Mouse (Mus musculus): ENCODE results near the gene Uba7.
A peak's percentile ranks its signal among the peaks of the same experiment; 100 is the strongest.
"Not testable (repeated sequence)": the region's sequence is repeated elsewhere in the genome, so short reads cannot be mapped to it uniquely, and the experiment has no call there.

Gene Uba7

DNA sequence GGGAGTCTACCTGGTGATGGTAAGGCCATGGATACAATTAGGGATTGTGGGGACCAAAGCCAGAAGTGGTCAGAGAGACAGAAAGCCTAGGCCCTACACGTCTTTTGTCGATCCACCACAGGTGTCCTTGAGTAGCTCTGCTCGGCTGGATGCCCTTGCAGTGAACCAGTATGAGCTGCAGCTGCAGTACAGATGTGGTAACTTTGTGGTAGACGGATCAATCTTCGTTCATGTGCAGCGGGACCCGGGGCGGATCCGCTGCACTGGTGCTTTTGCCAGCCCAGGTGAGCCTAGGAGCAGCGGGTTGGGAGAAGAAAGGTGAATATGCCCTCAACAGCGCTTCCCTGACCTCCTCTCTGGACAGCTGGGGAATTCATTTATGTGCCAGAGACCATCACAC is 17.7 kb downstream of the Uba7 start:
- DNase-seq (ENCODE audit: low spot score in 2 of 2), result no peak

DNA sequence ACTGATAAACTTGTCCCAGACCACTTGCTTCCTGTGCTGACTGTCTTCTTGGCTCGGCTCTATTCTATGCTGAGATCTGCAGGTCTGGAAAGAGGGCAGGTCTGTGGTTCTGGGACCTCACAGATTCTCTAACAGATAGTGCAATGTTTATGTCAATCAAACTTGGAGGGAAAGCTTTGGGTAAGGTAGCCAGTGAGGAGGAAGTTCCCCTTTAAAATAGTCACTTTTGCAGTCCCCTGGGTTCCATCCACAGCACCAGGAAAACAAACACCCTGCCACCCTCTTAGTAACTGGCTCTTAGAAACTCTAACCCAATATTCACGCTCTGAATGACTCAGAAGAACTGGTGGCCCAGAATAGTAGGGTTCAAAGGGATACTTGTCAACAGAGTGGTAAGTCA is 19.2 kb downstream of the Uba7 start:
- no peak for DNase-seq (ENCODE audit: low spot score in 2 of 2)

GRCm38 (mm10) chr9:107995513-107995912 is 20.2 kb downstream of the Uba7 start:
- DNase-seq (ENCODE audit: low spot score in 2 of 2), result no peak

- DNase-seq (ENCODE audit: low spot score in 2 of 2), result no peak
These were observed 20.7 kb downstream of the Uba7 start, which contains the start of gene Gm20662 for GRCm38 (mm10) chr9:107996049-107996448. Gene Gm20662, plus strand, starts transcription at chr9:107996349.

GRCm38 (mm10) chr9:108001922-108002770 is 26.8 kb downstream of the Uba7 start, which contains the start of gene Ip6k1:
Gene Ip6k1, plus strand, starts transcription at chr9:108002501.
- DNase-seq (ENCODE audit: low spot score in 2 of 2), result peak; percentile 100

DNA sequence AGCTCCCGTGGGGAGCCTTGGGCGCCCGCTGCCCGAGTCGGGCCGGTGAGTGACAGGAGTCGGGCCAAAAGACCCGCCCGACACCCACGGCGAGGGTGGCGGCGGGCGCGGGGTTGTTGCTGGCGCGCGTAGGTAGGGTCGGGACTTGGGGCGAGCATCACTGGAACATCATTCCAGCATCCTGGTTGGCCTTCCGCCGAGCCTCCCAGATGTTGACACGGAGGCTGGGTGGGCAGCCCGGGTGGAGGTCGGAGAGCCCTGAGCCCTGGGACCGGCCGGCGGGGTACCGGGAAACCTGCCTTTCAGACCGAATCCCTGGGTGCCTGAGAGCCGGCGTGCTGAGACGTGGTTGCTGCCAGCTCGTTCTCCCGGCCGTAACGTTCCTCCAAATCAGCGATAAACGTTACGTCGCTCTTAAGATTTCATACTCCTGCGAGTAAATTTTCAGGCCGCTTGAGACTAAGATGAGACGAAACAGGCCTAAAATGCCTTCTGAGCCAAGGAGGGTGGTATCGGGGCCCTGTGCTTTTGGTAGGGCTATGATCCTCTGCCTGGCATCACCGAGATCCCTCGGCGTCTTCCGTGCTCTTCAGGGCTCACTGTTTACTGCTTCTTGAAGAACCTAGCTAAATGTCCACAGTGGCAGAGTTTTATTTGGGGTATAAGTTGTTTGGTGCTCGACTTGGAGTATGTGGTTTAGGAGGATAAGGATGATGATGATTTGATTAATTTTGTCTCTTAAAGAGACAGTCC is 27.6 kb downstream of the Uba7 start:
- no peak for DNase-seq (ENCODE audit: low spot score in 2 of 2)

- no peak for DNase-seq (ENCODE audit: low spot score in 2 of 2)
These were observed 28.2 kb downstream of the Uba7 start for GRCm38 (mm10) chr9:108003531-108003890.

GRCm38 (mm10) chr9:108008041-108008440 is 32.7 kb downstream of the Uba7 start:
- DNase-seq (ENCODE audit: low spot score in 2 of 2), result no peak

- no peak for DNase-seq (ENCODE audit: low spot score in 2 of 2)
These were observed 35.1 kb downstream of the Uba7 start for GRCm38 (mm10) chr9:108010385-108010784.

- DNase-seq (ENCODE audit: low spot score in 2 of 2), result not testable (repeated sequence)
These were observed 38.3 kb downstream of the Uba7 start for GRCm38 (mm10) chr9:108013577-108013976.

- no peak for DNase-seq (ENCODE audit: low spot score in 2 of 2)
These were observed 41.8 kb downstream of the Uba7 start for GRCm38 (mm10) chr9:108017127-108017526.

DNA sequence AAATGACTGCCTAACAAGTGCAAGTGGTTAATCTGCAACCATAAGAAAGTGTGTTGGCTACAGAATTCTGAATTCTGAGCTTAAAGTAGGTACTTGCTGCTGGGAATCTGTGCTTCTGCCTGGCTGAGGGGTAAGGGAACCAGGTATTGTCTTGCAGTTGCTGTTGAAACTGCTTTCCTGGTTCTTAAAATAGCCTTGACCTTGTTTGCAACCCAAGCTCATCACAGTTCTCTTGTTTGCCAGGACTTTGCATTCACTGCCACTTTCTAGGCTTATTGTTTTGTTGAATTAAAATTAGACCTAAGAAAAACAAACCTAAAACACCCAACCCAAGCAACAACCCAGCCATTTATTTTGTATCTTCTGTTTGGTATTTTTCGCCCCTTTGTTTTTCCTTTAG is 45.4 kb downstream of the Uba7 start:
- DNase-seq (ENCODE audit: low spot score in 2 of 2), result no peak

DNA sequence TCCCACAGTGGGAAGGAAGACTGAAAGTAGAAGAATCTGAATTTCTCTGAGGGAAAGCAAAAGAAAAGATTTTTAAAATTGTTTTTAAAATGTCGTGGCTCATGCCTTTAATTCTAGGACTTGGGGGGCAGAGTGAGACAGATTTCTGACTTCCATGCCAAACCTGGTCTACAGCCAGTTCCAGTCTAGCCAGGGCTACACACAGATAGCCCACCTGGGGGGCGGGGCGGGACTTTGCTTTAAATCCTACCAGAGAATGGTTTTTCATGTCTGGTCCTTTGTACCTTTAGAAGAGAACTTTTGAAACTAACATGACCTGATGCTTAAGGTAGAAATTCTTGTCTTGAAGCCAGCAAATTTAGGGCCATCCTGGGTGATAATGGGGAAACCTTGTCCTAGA is 47.9 kb downstream of the Uba7 start:
- DNase-seq (ENCODE audit: low spot score in 2 of 2), result no peak

- no peak for DNase-seq (ENCODE audit: low spot score in 2 of 2)
These were observed 51.3 kb downstream of the Uba7 start for GRCm38 (mm10) chr9:108026584-108026983.

GRCm38 (mm10) chr9:108027867-108028266 is 52.6 kb downstream of the Uba7 start:
- DNase-seq (ENCODE audit: low spot score in 2 of 2), result no peak

- DNase-seq (ENCODE audit: low spot score in 2 of 2), result no peak
These were observed 56.8 kb downstream of the Uba7 start for GRCm38 (mm10) chr9:108032126-108032525.
